Mouse (Mus musculus): ENCODE data around the gene Ccdc116. TPM values are rescaled to one million over a fixed set of nuclear protein-coding genes. Genes with fewer than 3 reads are reported as not detected.

Ccdc116 gene
- total and polyA plus RNA-seq, 2 experiments from 2014 or later = 0.05 TPM; not detected in 1

DNA sequence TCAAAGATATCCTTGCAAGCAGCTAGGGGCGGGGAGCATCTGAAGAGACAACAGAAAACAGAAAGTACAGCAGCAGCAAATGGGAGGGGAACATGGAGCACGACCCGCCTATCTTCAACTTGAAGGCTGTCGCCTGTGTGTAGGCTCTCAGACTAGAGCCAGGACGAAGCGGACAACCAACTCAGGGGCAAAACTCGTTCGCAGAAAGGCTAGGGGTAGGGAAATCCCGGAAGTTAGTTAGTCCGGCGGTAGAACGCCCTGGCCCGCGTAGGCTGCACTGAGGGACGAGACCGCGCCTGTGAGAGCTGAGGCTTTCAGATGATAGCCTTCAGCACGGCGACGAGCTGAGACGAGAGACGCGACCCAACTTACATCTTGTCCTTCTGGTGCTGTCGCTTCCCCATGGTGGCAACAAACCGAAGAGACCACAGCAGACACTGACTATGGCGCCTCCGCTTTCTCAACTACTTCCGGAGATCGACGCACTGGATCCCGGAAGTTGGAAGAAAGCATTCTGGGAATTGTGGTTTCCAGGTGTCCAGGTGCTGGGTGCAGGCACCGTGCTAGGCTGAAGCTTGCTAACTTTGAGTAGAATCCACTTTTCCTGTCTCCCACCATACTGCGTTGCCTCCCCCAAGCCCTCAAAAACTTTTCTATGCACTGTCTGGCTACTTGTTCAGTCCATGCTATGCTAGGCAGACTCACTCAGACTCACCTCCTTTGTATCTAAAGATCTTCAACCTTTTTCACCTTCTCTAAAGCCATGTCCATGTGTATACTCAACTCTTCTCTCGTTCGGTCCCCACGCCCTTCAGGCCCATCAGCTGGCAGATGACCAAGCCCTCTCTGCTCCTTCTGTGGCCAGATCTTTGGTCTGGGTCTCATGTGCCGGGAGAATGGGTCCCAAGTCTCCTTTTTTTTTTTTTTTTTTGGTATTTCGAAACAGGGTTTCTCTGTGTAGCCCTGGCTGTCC is 36.0 kb downstream of the Ccdc116 start, which contains the start of gene Ppil2:
Ppil2 (minus strand) TSS at position 487 of the 973 bp plus-strand sequence.
- peak within 1 kb of the TSS; percentile 80 for H3K9ac ChIP-seq (replicated peaks; ENCODE audit: low read depth, low read length)
- H3K27ac ChIP-seq (ENCODE audit: low read depth) = peak within 1 kb of the TSS; percentile 73
- no peaks in the 10 kb centered on the region for H3K27me3 ChIP-seq (ENCODE audit: control insufficient read depth, insufficient read depth, low read length)
- peaks cover 11% of the 10 kb centered on the region for H3K36me3 ChIP-seq (replicated peaks; ENCODE audit: control insufficient read depth, insufficient read depth, low read length)
- WGBS = 8% methylated on average over 38 of the region's 38 CpGs
- H3K9me3 ChIP-seq (replicated peaks; ENCODE audit: control insufficient read depth, low read length) = no peaks in the 10 kb centered on the region
- peak within 1 kb of the TSS; percentile 89 for H3K4me3 ChIP-seq (ENCODE audit: low read depth, low read length)
- ATAC-seq (ENCODE audit: insufficient read depth, low read depth) (peak; percentile 71), DNase-seq (ENCODE audit: low spot score) (peak; percentile 86)
- H3K4me2 ChIP-seq (ENCODE audit: low read depth, low read length) = peak within 1 kb of the TSS; percentile 69
- H3K4me1 ChIP-seq (ENCODE audit: control insufficient read depth, insufficient read depth) = peaks cover 9% of the 10 kb centered on the region
- TF ChIP-seq CTCF (IDR thresholded peaks at IDR 0.05; ENCODE audit: low read depth) (no peak), EP300 (IDR thresholded peaks at IDR 0.05; ENCODE audit: low read depth) (no peak)

DNA sequence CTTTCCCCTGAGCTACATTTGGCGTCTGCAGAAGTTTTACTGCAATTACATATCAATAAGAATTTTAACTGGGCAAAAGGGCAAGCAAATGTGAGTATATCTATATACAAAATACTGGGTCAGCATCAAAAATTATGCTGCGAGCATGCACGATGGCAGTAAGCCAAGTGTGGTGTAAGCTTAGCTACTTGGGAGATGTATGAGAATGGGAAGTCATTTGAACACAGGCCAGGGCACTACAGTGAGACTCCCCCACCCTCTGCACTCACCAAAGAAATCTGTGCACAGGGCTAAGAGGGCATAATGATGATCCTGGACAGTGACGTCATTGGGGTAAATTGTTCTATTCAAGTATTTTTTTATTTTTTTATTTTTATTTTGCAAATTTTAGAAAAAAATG is 42.4 kb downstream of the Ccdc116 start:
- ATAC-seq (ENCODE audit: insufficient read depth, low read depth) = no peak
- H3K36me3 ChIP-seq (replicated peaks; ENCODE audit: control insufficient read depth, insufficient read depth, low read length) = peaks cover 63% of the 10 kb centered on the region
- TF ChIP-seq EP300 (IDR thresholded peaks at IDR 0.05; ENCODE audit: low read depth) (no peak), CTCF (IDR thresholded peaks at IDR 0.05; ENCODE audit: low read depth) (no peak)

DNA sequence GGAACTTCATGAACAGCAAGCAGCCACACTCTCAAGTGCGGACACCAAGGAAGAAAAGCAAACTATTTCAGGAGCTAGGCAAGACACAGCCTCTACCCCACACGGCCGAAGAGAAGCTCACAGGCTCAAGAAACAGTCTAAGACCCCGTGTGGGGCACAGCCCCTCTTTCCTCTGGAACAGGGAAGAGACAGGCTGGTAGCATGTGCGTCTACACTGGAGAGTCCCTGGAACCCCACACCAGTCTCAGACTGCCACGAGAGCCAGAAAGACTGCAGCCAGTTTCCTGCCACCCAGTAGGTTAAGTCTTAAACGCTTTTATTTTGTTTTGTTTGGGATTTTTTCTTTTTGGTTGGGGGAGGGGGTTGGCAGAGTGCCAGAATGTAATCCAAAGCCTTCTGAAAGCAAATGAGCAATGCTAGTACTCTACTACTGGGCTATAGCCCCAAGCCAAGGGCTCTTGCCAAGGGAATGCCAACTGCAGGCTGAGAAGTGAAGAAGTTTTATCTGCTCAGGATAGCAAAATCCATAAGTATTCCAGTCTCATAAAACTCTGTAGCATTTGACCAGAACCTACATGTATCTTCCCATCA is 44.3 kb downstream of the Ccdc116 start:
- 74% methylated on average over 7 of the region's 7 CpGs for WGBS
- Histone ChIP-seq H3K4me3 (ENCODE audit: low read depth, low read length) (no peak overlapping the region), H3K4me2 (ENCODE audit: low read depth, low read length) (no peak overlapping the region), H3K9ac (replicated peaks; ENCODE audit: low read depth, low read length) (no peak overlapping the region), H3K27ac (ENCODE audit: low read depth) (no peak overlapping the region), H3K36me3 (replicated peaks; ENCODE audit: control insufficient read depth, insufficient read depth, low read length) (peaks cover 78% of the 10 kb centered on the region), H3K4me1 (ENCODE audit: control insufficient read depth, insufficient read depth) (no peaks in the 10 kb centered on the region), H3K9me3 (replicated peaks; ENCODE audit: control insufficient read depth, low read length) (no peaks in the 10 kb centered on the region), H3K27me3 (ENCODE audit: control insufficient read depth, insufficient read depth, low read length) (no peaks in the 10 kb centered on the region)
- ATAC-seq (ENCODE audit: insufficient read depth, low read depth) = no peak
- no peak for DNase-seq (ENCODE audit: low spot score)
- TF ChIP-seq EP300 (IDR thresholded peaks at IDR 0.05; ENCODE audit: low read depth) (no peak), CTCF (IDR thresholded peaks at IDR 0.05; ENCODE audit: low read depth) (no peak)

More for the DNA sequence above, 42.4 kb downstream of the Ccdc116 start:
- Histone ChIP-seq H3K4me3 (ENCODE audit: low read depth, low read length) (no peak overlapping the region), H3K9ac (replicated peaks; ENCODE audit: low read depth, low read length) (no peak overlapping the region), H3K27ac (ENCODE audit: low read depth) (no peak overlapping the region), H3K4me1 (ENCODE audit: control insufficient read depth, insufficient read depth) (0 out of 2 replicates have a peak, but pooled peaks cover under 1% of the 10 kb centered on the region), H3K4me2 (ENCODE audit: low read depth, low read length) (no peak overlapping the region), H3K27me3 (ENCODE audit: control insufficient read depth, insufficient read depth, low read length) (no peaks in the 10 kb centered on the region), H3K9me3 (replicated peaks; ENCODE audit: control insufficient read depth, low read length) (no peaks in the 10 kb centered on the region)
- 63% methylated on average over 4 of the region's 4 CpGs for WGBS
- no peak for DNase-seq (ENCODE audit: low spot score)

DNA sequence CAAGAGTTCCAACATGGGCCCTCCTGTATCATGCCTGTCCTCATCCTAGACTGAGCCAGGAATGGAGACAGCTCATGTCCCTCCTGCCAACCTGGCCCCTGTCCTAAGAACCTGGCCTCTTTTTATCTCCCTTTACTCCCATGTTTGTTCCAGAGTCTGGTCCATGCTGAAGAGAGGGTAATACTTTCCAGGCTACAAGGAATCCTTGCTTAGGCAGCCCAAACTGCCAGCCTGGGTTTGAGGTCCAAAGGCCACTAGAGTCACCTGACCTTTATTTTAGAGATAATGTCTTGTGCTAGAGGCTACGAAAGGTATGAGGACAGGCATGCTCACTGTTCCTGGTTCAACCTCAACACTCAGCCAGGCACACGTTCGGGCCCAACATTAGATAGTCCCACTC is 50.1 kb downstream of the Ccdc116 start:
- no peak overlapping the region for H3K27ac ChIP-seq (ENCODE audit: low read depth)
- no peaks in the 10 kb centered on the region for H3K4me1 ChIP-seq (ENCODE audit: control insufficient read depth, insufficient read depth)
- H3K9ac ChIP-seq (replicated peaks; ENCODE audit: low read depth, low read length) = no peak overlapping the region
- TF ChIP-seq CTCF (IDR thresholded peaks at IDR 0.05; ENCODE audit: low read depth) = no peak
- no peak for TF ChIP-seq EP300 (IDR thresholded peaks at IDR 0.05; ENCODE audit: low read depth)
- H3K4me3 ChIP-seq (ENCODE audit: low read depth, low read length) = no peak overlapping the region
- no peak overlapping the region for H3K4me2 ChIP-seq (ENCODE audit: low read depth, low read length)
- DNase-seq (ENCODE audit: low spot score) (no peak), ATAC-seq (ENCODE audit: insufficient read depth, low read depth) (no peak)
- WGBS = 80% methylated on average over 3 of the region's 3 CpGs
- H3K27me3 ChIP-seq (ENCODE audit: control insufficient read depth, insufficient read depth, low read length) = no peaks in the 10 kb centered on the region
- H3K9me3 ChIP-seq (replicated peaks; ENCODE audit: control insufficient read depth, low read length) = no peaks in the 10 kb centered on the region
- H3K36me3 ChIP-seq (replicated peaks; ENCODE audit: control insufficient read depth, insufficient read depth, low read length) = peaks cover 79% of the 10 kb centered on the region

MicroRNA genes within 50 kb of the gene (microRNA counts, 519-probe panel; counts per million panel counts)
- microRNA mmu-miR-130b (5,683 counts per million, percentile 74 among the panel's probes with 10 or more counts), microRNA mmu-miR-301b (not detected)

Small RNA genes within 50 kb of the gene (microRNA-seq; reads per million reads assigned to microRNA genes)
- gene Mir130b (2,672 reads per million, percentile 88 among the genes with 10 or more reads in this experiment), gene Mir301b (78.0 reads per million, percentile 51 among the genes with 10 or more reads in this experiment)

Other genes with a start within 250 kb of the Ccdc116 start
- 146 and 184 TPM in 2 replicates for gene Mapk1, start 163.8 kb downstream of the Ccdc116 start, total RNA-seq (2014; rRNA removed; ENCODE audit: low replicate concordance)
- 96.0 and 97.0 TPM in 2 replicates for gene Mapk1, start 163.8 kb downstream of the Ccdc116 start, polyA plus RNA-seq (2015; fragmentation: Nextera tagmentation; extraction: Ambion mirVana)
- 2.5 and 3.5 TPM in 2 replicates for gene Ypel1, start 77.5 kb downstream of the Ccdc116 start, total RNA-seq (2014; rRNA removed; ENCODE audit: low replicate concordance)
- 7.5 and 8.5 TPM in 2 replicates for gene Ypel1, start 77.5 kb downstream of the Ccdc116 start, polyA plus RNA-seq (2015; fragmentation: Nextera tagmentation; extraction: Ambion mirVana)
- 59.9 and 69.0 TPM in 2 replicates for gene Ppil2, start 36.0 kb downstream of the Ccdc116 start, total RNA-seq (2014; rRNA removed; ENCODE audit: low replicate concordance)
- 63.8 and 65.0 TPM in 2 replicates for gene Ppil2, start 36.0 kb downstream of the Ccdc116 start, polyA plus RNA-seq (2015; fragmentation: Nextera tagmentation; extraction: Ambion mirVana)
- 2.7 and 6.0 TPM in 2 replicates for gene 2610318N02Rik, start 22.1 kb downstream of the Ccdc116 start, total RNA-seq (2014; rRNA removed; ENCODE audit: low replicate concordance)
- 3.8 and 5.1 TPM in 2 replicates for gene 2610318N02Rik, start 22.1 kb downstream of the Ccdc116 start, polyA plus RNA-seq (2015; fragmentation: Nextera tagmentation; extraction: Ambion mirVana)
- gene Sdf2l1, start 14.8 kb downstream of the Ccdc116 start, total RNA-seq (2014; rRNA removed; ENCODE audit: low replicate concordance) = 18.4 and 22.9 TPM in 2 replicates
- gene Sdf2l1, start 14.8 kb downstream of the Ccdc116 start, polyA plus RNA-seq (2015; fragmentation: Nextera tagmentation; extraction: Ambion mirVana) = 12.4 and 20.5 TPM in 2 replicates
- gene Ydjc, start 2.6 kb downstream of the Ccdc116 start, total RNA-seq (2014; rRNA removed; ENCODE audit: low replicate concordance) = 1.1 and 7.8 TPM in 2 replicates
- gene Ydjc, start 2.6 kb downstream of the Ccdc116 start, polyA plus RNA-seq (2015; fragmentation: Nextera tagmentation; extraction: Ambion mirVana) = 2.4 and 2.5 TPM in 2 replicates
- 62.5 and 79.2 TPM in 2 replicates for gene Ube2l3, start 55.4 kb upstream of the Ccdc116 start, total RNA-seq (2014; rRNA removed; ENCODE audit: low replicate concordance)
- 254 and 255 TPM in 2 replicates for gene Ube2l3, start 55.4 kb upstream of the Ccdc116 start, polyA plus RNA-seq (2015; fragmentation: Nextera tagmentation; extraction: Ambion mirVana)
- 0.15 and 0.61 TPM in 2 replicates for gene Rimbp3, start 61.4 kb upstream of the Ccdc116 start, total RNA-seq (2014; rRNA removed; ENCODE audit: low replicate concordance)
- 0.11 and 0.14 TPM in 2 replicates for gene Rimbp3, start 61.4 kb upstream of the Ccdc116 start, polyA plus RNA-seq (2015; fragmentation: Nextera tagmentation; extraction: Ambion mirVana)
- 8.0 and 14.7 TPM in 2 replicates for gene Hic2, start 86.3 kb upstream of the Ccdc116 start, total RNA-seq (2014; rRNA removed; ENCODE audit: low replicate concordance)
- gene Hic2, start 86.3 kb upstream of the Ccdc116 start, polyA plus RNA-seq (2015; fragmentation: Nextera tagmentation; extraction: Ambion mirVana) = 2.9 and 3.0 TPM in 2 replicates
- gene Tmem191c, start 128.8 kb upstream of the Ccdc116 start, total RNA-seq (2014; rRNA removed; ENCODE audit: low replicate concordance) = 10.8 and 12.7 TPM in 2 replicates
- 8.0 and 9.1 TPM in 2 replicates for gene Tmem191c, start 128.8 kb upstream of the Ccdc116 start, polyA plus RNA-seq (2015; fragmentation: Nextera tagmentation; extraction: Ambion mirVana)
- gene Serpind1, start 184.1 kb upstream of the Ccdc116 start, total RNA-seq (2014; rRNA removed; ENCODE audit: low replicate concordance) = 2.7 TPM in 1 of 2 replicates, not detected in the other
- 0.34 and 0.49 TPM in 2 replicates for gene Serpind1, start 184.1 kb upstream of the Ccdc116 start, polyA plus RNA-seq (2015; fragmentation: Nextera tagmentation; extraction: Ambion mirVana)